Mouse (Mus musculus) ES-Bruce4 (cell line): ENCODE results near the gene Gm17332.

Experiments
- CTCF ChIP-seq: IDR thresholded peaks from one replicate; pipeline ENCODE4 v1.8.1; 2011; ENCODE audit warnings: low read depth, low read length
- EP300 ChIP-seq: IDR thresholded peaks from 2 replicates; pipeline ENCODE4 v1.6.1; 2011; ENCODE audit warnings: low read depth, low read length; ENCODE audit not compliant: insufficient read depth
- POLR2A ChIP-seq: IDR thresholded peaks from one replicate; pipeline ENCODE4 v1.8.1; 2011; ENCODE audit warnings: low read length; ENCODE audit not compliant: insufficient read depth

- TF ChIP-seq POLR2A = no peak
- no peak for TF ChIP-seq CTCF
- TF ChIP-seq EP300 = no peak
Observed at GRCm38 (mm10) chr11:31182362-31182761, at the start of gene Gm17332.
